Mouse (Mus musculus) thymus, adult 18-20 months (tissue): ENCODE data around the gene Prpf18.
"Not testable (repeated sequence)": the region's sequence is repeated elsewhere in the genome, so short reads cannot be mapped to it uniquely, and the experiment has no call there.

Experiments used
- DNase-seq, 2 experiments: peaks; one replicate each; pipeline ENCODE4 v3.0.0; 2022; ENCODE audit warnings: mixed read lengths in 2 of 2

The Prpf18 gene

GRCm38 (mm10) chr2:4614276-4614929, 37.5 kb downstream of the Prpf18 start:
- not testable (repeated sequence) for DNase-seq

GRCm38 (mm10) chr2:4611704-4612103, 40.2 kb downstream of the Prpf18 start:
- DNase-seq = no peak

- DNase-seq = no peak
These were observed 40.6 kb downstream of the Prpf18 start for GRCm38 (mm10) chr2:4611295-4611694.

GRCm38 (mm10) chr2:4609433-4609832, 42.5 kb downstream of the Prpf18 start:
- no peak for DNase-seq

- no peak for DNase-seq
These were observed 43.7 kb downstream of the Prpf18 start for GRCm38 (mm10) chr2:4608253-4608652.

- no peak for DNase-seq
These were observed 45.4 kb downstream of the Prpf18 start for GRCm38 (mm10) chr2:4606559-4606958.

- no peak for DNase-seq
These were observed 48.5 kb downstream of the Prpf18 start for GRCm38 (mm10) chr2:4603361-4603945.

- no peak for DNase-seq
These were observed 50.7 kb downstream of the Prpf18 start for GRCm38 (mm10) chr2:4601034-4601890.

GRCm38 (mm10) chr2:4596992-4597391, 54.9 kb downstream of the Prpf18 start:
- no peak for DNase-seq

GRCm38 (mm10) chr2:4593878-4594387, 58.0 kb downstream of the Prpf18 start:
- no peak for DNase-seq

GRCm38 (mm10) chr2:4593433-4593832, 58.5 kb downstream of the Prpf18 start:
- DNase-seq = peak; percentile 23 to 30

- DNase-seq = no peak
These were observed 59.2 kb downstream of the Prpf18 start for GRCm38 (mm10) chr2:4592666-4593065.

- no peak for DNase-seq
These were observed 60.3 kb downstream of the Prpf18 start for GRCm38 (mm10) chr2:4591647-4592046.

GRCm38 (mm10) chr2:4587685-4588409, 64.1 kb downstream of the Prpf18 start:
- DNase-seq = no peak

GRCm38 (mm10) chr2:4586245-4586644, 65.7 kb downstream of the Prpf18 start:
- DNase-seq = no peak

- no peak for DNase-seq
These were observed 67.7 kb downstream of the Prpf18 start for GRCm38 (mm10) chr2:4584252-4584651.

GRCm38 (mm10) chr2:4582930-4583329, 69.0 kb downstream of the Prpf18 start:
- DNase-seq = no peak

- peak in 1 of 2 experiments; percentile 39 for DNase-seq
These were observed 71.2 kb downstream of the Prpf18 start for GRCm38 (mm10) chr2:4580666-4581065.

- no peak for DNase-seq
These were observed 72.4 kb downstream of the Prpf18 start for GRCm38 (mm10) chr2:4579357-4580068.

GRCm38 (mm10) chr2:4578291-4578690, 73.6 kb downstream of the Prpf18 start:
- DNase-seq = no peak

- DNase-seq = no peak
These were observed 75.9 kb downstream of the Prpf18 start for GRCm38 (mm10) chr2:4575975-4576374.

GRCm38 (mm10) chr2:4575163-4575562, 76.8 kb downstream of the Prpf18 start:
- no peak for DNase-seq
